Mouse (Mus musculus): ENCODE measurements around the gene Rab3ip. TPM values are rescaled to one million over a fixed set of nuclear protein-coding genes. Genes with fewer than 3 reads are reported as not detected.

Rab3ip gene
- polyA plus RNA-seq, 1 experiment from 2014 or later = 173 TPM

DNA sequence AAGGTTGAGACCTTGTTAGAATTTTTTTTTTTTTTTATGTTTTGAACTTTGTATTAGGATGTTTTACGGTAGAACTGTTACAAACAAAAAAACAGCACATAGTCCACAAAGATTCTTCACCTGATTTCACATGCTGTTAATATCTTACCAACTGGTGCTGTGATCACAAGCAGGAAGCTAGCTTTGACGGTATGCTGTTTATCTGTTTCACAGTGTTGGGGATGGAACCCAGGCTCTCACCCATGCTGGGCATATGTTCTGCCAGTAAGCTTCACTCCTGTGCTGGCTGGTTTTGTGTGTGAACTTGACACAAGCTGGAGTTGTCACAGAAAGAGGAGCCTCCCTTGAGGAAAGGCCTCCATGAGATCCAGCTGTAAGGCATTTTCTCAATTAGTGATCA lies 27.3 kb upstream of the Rab3ip start:
- peak overlapping the region; percentile 75 for H3K27ac ChIP-seq
- no peak for TF ChIP-seq CTCF (IDR thresholded peaks at IDR 0.05; ENCODE audit: low read depth)
- WGBS = 65% methylated on average over 2 of the region's 2 CpGs

DNA sequence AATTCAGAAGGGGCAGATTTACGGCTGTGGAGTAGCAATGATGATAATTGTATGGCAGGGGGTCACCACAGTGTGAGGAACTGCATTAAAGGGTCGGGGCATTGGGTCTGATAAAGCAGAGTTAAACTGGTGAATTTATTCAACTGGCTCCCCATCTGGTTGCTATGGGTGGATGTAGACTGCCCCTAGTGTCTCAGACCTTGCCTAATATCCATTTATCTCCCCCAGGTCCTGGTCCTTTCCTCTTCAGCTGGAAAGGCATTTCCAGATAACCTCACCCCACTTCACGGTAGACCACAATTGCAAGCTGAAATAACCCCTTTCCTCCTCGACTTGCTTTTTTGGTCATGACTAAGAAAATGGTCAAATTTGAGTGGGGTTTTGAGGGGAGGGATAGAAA lies 26.9 kb upstream of the Rab3ip start:
- DNase-seq (ENCODE audit: low spot score) = no peak
- no peak overlapping the region for H3K4me3 ChIP-seq (replicated peaks; ENCODE audit: low read depth, low read length)

More for the DNA sequence above, 27.3 kb upstream of the Rab3ip start:
- 0 out of 2 replicates have a peak, but pooled peaks cover 4% of the 10 kb centered on the region for H3K4me1 ChIP-seq (replicated peaks; ENCODE audit: insufficient read depth, low read length)
- H3K36me3 ChIP-seq (ENCODE audit: insufficient read depth, low read length) = no peaks in the 10 kb centered on the region
- no peaks in the 10 kb centered on the region for H3K27me3 ChIP-seq (ENCODE audit: insufficient read depth, low read length)
- peak; percentile 48; the same call in 1 of the 2 replicates for ATAC-seq (replicated peaks; ENCODE audit: low FRiP score, low read depth)
- no peaks in the 10 kb centered on the region for H3K9me3 ChIP-seq (replicated peaks; ENCODE audit: low read length)
- no peak overlapping the region for H3K9ac ChIP-seq (ENCODE audit: low read depth, low read length)
- H3K4me3 ChIP-seq (replicated peaks; ENCODE audit: low read depth, low read length) = no peak overlapping the region
- no peak for DNase-seq (ENCODE audit: low spot score)
- no peak overlapping the region for H3K4me2 ChIP-seq (ENCODE audit: low read length)

DNA sequence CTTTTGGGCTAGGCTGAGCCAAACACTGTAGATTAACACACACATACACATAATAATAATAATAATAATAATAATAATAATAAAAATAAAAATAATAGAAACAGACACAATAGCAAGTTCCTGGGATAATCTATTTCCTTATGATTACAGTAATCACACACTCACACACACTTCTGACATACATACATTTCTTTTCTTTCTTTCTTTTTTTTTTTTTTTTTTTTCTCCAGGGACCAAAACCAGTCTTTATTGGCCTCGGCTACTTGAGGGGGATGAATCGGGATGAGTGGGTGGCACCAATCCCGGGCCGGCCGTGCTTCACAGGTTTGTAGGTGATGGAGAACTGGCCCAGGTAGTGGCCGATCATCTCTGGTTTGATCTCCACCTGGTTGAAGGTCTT lies 21.9 kb upstream of the Rab3ip start, which contains the start of gene Gm10271:
TSS of gene Gm10271 (minus strand) at position 101 of the 400 bp plus-strand sequence.
- Histone ChIP-seq H3K4me3 (replicated peaks; ENCODE audit: low read depth, low read length) (no peak within 1 kb of the TSS), H3K4me2 (ENCODE audit: low read length) (no peak within 1 kb of the TSS), H3K9ac (ENCODE audit: low read depth, low read length) (no peak within 1 kb of the TSS), H3K27ac (no peak within 1 kb of the TSS), H3K9me3 (replicated peaks; ENCODE audit: low read length) (no peaks in the 10 kb centered on the region), H3K27me3 (ENCODE audit: insufficient read depth, low read length) (no peaks in the 10 kb centered on the region), H3K36me3 (ENCODE audit: insufficient read depth, low read length) (no peaks in the 10 kb centered on the region), H3K4me1 (replicated peaks; ENCODE audit: insufficient read depth, low read length) (0 out of 2 replicates have a peak, but pooled peaks cover 4% of the 10 kb centered on the region)
- 91% methylated on average over 6 of the region's 6 CpGs for WGBS
- DNase-seq (ENCODE audit: low spot score) (no peak), ATAC-seq (replicated peaks; ENCODE audit: low FRiP score, low read depth) (no peak)
- no peak for TF ChIP-seq CTCF (IDR thresholded peaks at IDR 0.05; ENCODE audit: low read depth)

More for the DNA sequence above, 26.9 kb upstream of the Rab3ip start:
- H3K9ac ChIP-seq (ENCODE audit: low read depth, low read length) = no peak overlapping the region
- H3K4me1 ChIP-seq (replicated peaks; ENCODE audit: insufficient read depth, low read length) = 0 out of 2 replicates have a peak, but pooled peaks cover 4% of the 10 kb centered on the region
- 26% methylated on average over 4 of the region's 4 CpGs for WGBS
- peak; percentile 43; the same call in 1 of the 2 replicates for ATAC-seq (replicated peaks; ENCODE audit: low FRiP score, low read depth)
- no peaks in the 10 kb centered on the region for H3K9me3 ChIP-seq (replicated peaks; ENCODE audit: low read length)
- no peaks in the 10 kb centered on the region for H3K27me3 ChIP-seq (ENCODE audit: insufficient read depth, low read length)
- no peaks in the 10 kb centered on the region for H3K36me3 ChIP-seq (ENCODE audit: insufficient read depth, low read length)
- H3K27ac ChIP-seq = peak overlapping the region; percentile 19; the same call in 1 of the 2 replicates
- TF ChIP-seq CTCF (IDR thresholded peaks at IDR 0.05; ENCODE audit: low read depth) = peak; percentile 45
- no peak overlapping the region for H3K4me2 ChIP-seq (ENCODE audit: low read length)

DNA sequence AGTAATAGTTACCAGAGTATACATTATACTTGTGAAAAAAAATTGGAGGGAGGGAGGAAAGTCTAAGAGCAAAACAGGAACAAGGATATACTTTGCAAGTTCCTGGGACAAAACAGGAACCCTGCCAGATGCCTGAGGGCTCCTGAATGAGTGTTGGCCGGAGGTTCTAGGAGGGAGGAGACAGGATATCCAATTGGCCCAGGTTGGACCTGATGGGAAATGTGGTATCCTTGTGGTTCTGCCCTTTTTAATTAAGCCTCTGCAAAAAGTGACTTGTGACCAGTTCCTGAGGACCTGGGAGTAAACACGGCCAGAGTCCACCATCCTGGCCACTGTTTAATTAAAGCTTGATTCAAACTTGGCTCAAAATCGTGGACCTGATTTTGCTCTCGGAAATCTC lies 18.2 kb upstream of the Rab3ip start:
- no peak for TF ChIP-seq CTCF (IDR thresholded peaks at IDR 0.05; ENCODE audit: low read depth)
- ATAC-seq (replicated peaks; ENCODE audit: low FRiP score, low read depth) = peak; percentile 43; the same call in 1 of the 2 replicates
- WGBS = 70% methylated on average over 4 of the region's 4 CpGs

DNA sequence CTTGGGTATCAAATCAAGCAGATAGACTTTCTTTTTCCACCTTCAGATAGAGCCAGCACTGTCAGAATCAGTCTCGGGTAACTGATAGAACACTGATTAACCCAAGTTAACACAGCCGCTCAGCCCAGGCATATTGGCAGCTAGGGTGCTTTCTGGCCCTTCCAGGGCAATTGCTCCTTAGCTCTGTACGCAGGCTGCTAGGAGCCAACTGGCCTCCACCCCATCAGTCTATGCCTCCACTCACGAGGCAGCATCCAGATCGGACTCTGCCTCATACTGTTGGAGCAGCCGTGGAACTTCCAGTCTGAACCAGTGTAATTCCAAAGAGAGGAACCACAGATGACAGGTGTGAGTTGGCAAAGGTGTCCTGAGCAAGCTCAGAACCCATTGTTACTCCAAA lies 15.5 kb upstream of the Rab3ip start:
- DNase-seq (ENCODE audit: low spot score) (no peak), ATAC-seq (replicated peaks; ENCODE audit: low FRiP score, low read depth) (peak; percentile 67)
- peak overlapping the region; percentile 57; the same call in 1 of the 2 replicates for H3K27ac ChIP-seq

More for the DNA sequence above, 18.2 kb upstream of the Rab3ip start:
- Histone ChIP-seq H3K4me1 (replicated peaks; ENCODE audit: insufficient read depth, low read length) (no peaks in the 10 kb centered on the region), H3K9me3 (replicated peaks; ENCODE audit: low read length) (no peaks in the 10 kb centered on the region), H3K9ac (ENCODE audit: low read depth, low read length) (no peak overlapping the region), H3K27me3 (ENCODE audit: insufficient read depth, low read length) (no peaks in the 10 kb centered on the region), H3K27ac (no peak overlapping the region), H3K4me3 (replicated peaks; ENCODE audit: low read depth, low read length) (no peak overlapping the region), H3K4me2 (ENCODE audit: low read length) (no peak overlapping the region), H3K36me3 (ENCODE audit: insufficient read depth, low read length) (no peaks in the 10 kb centered on the region)
- no peak for DNase-seq (ENCODE audit: low spot score)

DNA sequence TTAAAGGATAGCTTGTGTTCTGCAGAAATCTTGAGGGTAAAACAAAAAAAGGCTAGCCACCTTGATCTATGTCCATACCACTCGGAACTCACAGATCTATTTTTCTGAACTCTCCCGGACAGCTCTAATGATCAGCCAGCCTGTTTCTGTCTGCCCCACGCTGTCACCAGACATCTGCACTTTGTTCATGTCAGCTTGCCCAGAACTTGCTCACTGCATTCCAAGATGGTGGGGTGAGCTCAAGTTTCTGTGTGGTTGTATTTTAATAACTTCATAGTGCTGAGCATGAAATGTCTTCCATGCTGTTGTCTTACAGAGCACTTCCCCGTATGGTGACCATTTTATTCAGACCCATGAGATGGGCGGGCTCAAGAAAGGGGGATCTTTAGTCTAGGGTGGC lies 14.7 kb upstream of the Rab3ip start:
- DNase-seq (ENCODE audit: low spot score) = peak; percentile 45
- no peak overlapping the region for H3K4me3 ChIP-seq (replicated peaks; ENCODE audit: low read depth, low read length)
- H3K27ac ChIP-seq = peak overlapping the region; percentile 57; the same call in 1 of the 2 replicates
- no peak for TF ChIP-seq CTCF (IDR thresholded peaks at IDR 0.05; ENCODE audit: low read depth)
- H3K4me2 ChIP-seq (ENCODE audit: low read length) = no peak overlapping the region
- H3K9ac ChIP-seq (ENCODE audit: low read depth, low read length) = no peak overlapping the region
- WGBS = 45% methylated on average over 5 of the region's 5 CpGs
- no peaks in the 10 kb centered on the region for H3K9me3 ChIP-seq (replicated peaks; ENCODE audit: low read length)
- no peaks in the 10 kb centered on the region for H3K4me1 ChIP-seq (replicated peaks; ENCODE audit: insufficient read depth, low read length)
- no peaks in the 10 kb centered on the region for H3K27me3 ChIP-seq (ENCODE audit: insufficient read depth, low read length)
- ATAC-seq (replicated peaks; ENCODE audit: low FRiP score, low read depth) = no peak; the same call in 1 of the 2 replicates
- no peaks in the 10 kb centered on the region for H3K36me3 ChIP-seq (ENCODE audit: insufficient read depth, low read length)

More for the DNA sequence above, 15.5 kb upstream of the Rab3ip start:
- no peak overlapping the region for H3K4me3 ChIP-seq (replicated peaks; ENCODE audit: low read depth, low read length)
- no peaks in the 10 kb centered on the region for H3K27me3 ChIP-seq (ENCODE audit: insufficient read depth, low read length)
- 60% methylated on average over 6 of the region's 6 CpGs for WGBS
- H3K4me1 ChIP-seq (replicated peaks; ENCODE audit: insufficient read depth, low read length) = no peaks in the 10 kb centered on the region
- H3K36me3 ChIP-seq (ENCODE audit: insufficient read depth, low read length) = no peaks in the 10 kb centered on the region
- no peak for TF ChIP-seq CTCF (IDR thresholded peaks at IDR 0.05; ENCODE audit: low read depth)
- no peak overlapping the region for H3K4me2 ChIP-seq (ENCODE audit: low read length)
- H3K9ac ChIP-seq (ENCODE audit: low read depth, low read length) = no peak overlapping the region
- no peaks in the 10 kb centered on the region for H3K9me3 ChIP-seq (replicated peaks; ENCODE audit: low read length)

All from kidney, postnatal 0 days (tissue).